Mouse (Mus musculus) liver, adult 2 months (tissue): Measurements from ENCODE around the gene Ccr7.

Experiments
- CTCF ChIP-seq: fragments of 200-500 bp; IDR thresholded peaks from 2 replicates; pipeline ENCODE4 v1.5.1; 2011; ENCODE audit warnings: low read depth, low read length, control low read depth
- POLR2A ChIP-seq: fragments of 200-500 bp; IDR thresholded peaks from 2 replicates; pipeline ENCODE4 v1.6.1; 2011; ENCODE audit warnings: low read length, control low read depth; ENCODE audit not compliant: insufficient read depth; ENCODE audit errors: extremely low read depth

- TF ChIP-seq CTCF (no peak), POLR2A (no peak)
These were observed 48.7 kb downstream of the Ccr7 start for GRCm38 (mm10) chr11:99105981-99106726.
